Mouse (Mus musculus): ENCODE results near the gene Rhod. TPM values are rescaled to one million over a fixed set of nuclear protein-coding genes. Genes with fewer than 3 reads are reported as not detected.

Rhod gene
- polyA plus RNA-seq, 1 experiment = not detected

DNA sequence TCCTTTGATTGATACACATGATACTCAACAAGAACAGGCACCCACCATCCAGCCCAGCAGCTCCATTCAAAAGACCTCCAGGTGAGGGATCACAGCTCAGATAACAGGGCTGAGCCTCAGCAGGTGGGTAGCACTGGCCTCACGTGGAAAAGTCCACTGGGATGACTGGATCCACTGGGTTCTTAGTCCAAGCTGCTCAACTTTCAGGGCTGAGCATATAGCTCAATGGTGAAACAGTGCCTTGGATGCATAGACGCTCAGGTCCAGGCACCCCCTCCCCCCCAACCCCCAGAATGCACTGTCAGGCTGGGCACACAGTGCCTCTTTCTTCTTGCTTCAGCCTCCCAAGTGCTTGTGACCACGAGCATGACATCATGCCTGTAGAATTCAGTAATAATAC, 16.2 kb downstream of the Rhod start:
- TF ChIP-seq TAL1 (IDR thresholded peaks at IDR 0.05; ENCODE audit: low read length) = no peak
- TF ChIP-seq GATA1 (IDR thresholded peaks at IDR 0.05; ENCODE audit: low read length) = no peak
- H3K4me3 ChIP-seq (replicated peaks) = no peak overlapping the region
- H3K9me3 ChIP-seq (ENCODE audit: control insufficient read depth, low read length) = no peaks in the 10 kb centered on the region
- H3K36me3 ChIP-seq (ENCODE audit: control insufficient read depth) = no peaks in the 10 kb centered on the region; the same call in 1 of the 2 replicates
- H3K27me3 ChIP-seq (ENCODE audit: control insufficient read depth) = no peaks in the 10 kb centered on the region
- peaks cover 10% of the 10 kb centered on the region for H3K4me1 ChIP-seq (ENCODE audit: control insufficient read depth)

DNA sequence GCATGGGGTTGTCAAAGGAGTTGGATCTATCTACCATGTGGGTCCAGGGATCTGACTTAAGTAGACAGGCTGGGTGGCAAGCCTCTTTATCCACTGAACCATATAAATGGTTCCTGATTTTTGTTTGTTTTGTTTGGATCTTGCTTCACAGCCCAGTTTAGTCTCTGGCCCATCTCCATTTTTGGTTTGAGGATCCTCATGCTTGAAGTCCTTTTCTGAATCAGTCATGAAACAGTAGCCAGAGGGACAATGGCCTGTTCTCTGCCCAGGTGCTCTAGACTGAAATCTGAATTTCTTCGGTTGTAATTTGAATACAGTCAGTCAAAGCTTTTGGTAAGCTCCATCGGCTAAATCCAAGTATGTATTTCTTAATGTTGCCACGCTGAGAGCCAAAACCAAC, 16.7 kb downstream of the Rhod start:
- Histone ChIP-seq H3K4me3 (replicated peaks) (no peak overlapping the region), H3K4me1 (ENCODE audit: control insufficient read depth) (peaks cover 10% of the 10 kb centered on the region), H3K36me3 (ENCODE audit: control insufficient read depth) (no peaks in the 10 kb centered on the region; the same call in 1 of the 2 replicates), H3K9me3 (ENCODE audit: control insufficient read depth, low read length) (no peaks in the 10 kb centered on the region), H3K27me3 (ENCODE audit: control insufficient read depth) (no peaks in the 10 kb centered on the region)
- TF ChIP-seq TAL1 (IDR thresholded peaks at IDR 0.05; ENCODE audit: low read length) (no peak), GATA1 (IDR thresholded peaks at IDR 0.05; ENCODE audit: low read length) (no peak)

- Histone ChIP-seq H3K27me3 (ENCODE audit: control insufficient read depth) (no peaks in the 10 kb centered on the region), H3K36me3 (ENCODE audit: control insufficient read depth) (no peaks in the 10 kb centered on the region; the same call in 1 of the 2 replicates), H3K4me1 (ENCODE audit: control insufficient read depth) (peaks cover 10% of the 10 kb centered on the region), H3K4me3 (replicated peaks) (no peak overlapping the region), H3K9me3 (ENCODE audit: control insufficient read depth, low read length) (no peaks in the 10 kb centered on the region)
- TF ChIP-seq GATA1 (IDR thresholded peaks at IDR 0.05; ENCODE audit: low read length) = no peak
- TF ChIP-seq TAL1 (IDR thresholded peaks at IDR 0.05; ENCODE audit: low read length) = no peak
Measured at GRCm38 (mm10) chr19:4420153-4420910, 18.9 kb downstream of the Rhod start.

DNA sequence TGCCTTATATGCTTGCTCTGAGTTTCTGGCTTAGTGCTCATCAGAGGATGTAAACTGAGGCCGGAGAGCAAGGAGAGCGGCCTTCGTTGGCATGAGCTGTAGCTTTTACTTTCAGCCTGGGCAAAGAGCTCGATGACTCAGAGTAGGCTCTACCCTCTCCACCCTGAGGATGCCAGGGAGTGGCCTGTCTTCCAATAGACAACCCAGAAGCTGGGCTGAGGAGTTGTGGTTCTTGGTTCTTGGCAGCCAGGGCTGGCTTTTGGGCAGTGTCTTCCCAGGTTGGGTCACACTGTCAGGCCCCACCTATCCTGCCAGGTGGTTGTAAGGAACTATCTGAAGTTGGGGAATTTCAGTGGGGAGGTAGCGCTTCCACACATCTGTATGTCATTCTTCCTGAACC, 19.5 kb downstream of the Rhod start:
- Histone ChIP-seq H3K4me3 (replicated peaks) (no peak overlapping the region), H3K9me3 (ENCODE audit: control insufficient read depth, low read length) (no peaks in the 10 kb centered on the region), H3K27me3 (ENCODE audit: control insufficient read depth) (no peaks in the 10 kb centered on the region), H3K4me1 (ENCODE audit: control insufficient read depth) (peaks cover 10% of the 10 kb centered on the region), H3K36me3 (ENCODE audit: control insufficient read depth) (no peaks in the 10 kb centered on the region)
- TF ChIP-seq TAL1 (IDR thresholded peaks at IDR 0.05; ENCODE audit: low read length) (no peak), GATA1 (IDR thresholded peaks at IDR 0.05; ENCODE audit: low read length) (no peak)

DNA sequence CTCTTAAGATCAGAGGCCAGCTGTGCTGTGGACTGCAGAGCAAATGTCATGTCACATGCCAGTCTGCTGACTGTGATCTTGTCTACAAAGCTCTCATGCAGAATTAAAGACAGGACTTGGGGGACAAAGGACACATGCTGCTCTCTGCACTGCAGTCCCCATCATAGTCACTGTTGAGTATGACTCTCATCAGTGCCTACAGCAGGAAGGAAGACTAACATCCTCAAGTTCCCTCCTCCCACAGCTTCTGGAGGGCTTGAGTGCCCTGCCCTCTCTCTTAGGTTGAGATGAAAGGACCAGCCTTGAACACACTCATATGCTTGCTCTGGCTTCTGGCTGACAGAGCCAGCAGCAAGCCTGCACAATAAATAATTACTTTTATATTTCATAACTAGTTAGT, 21.5 kb downstream of the Rhod start:
- H3K4me1 ChIP-seq (ENCODE audit: control insufficient read depth) = peaks cover 10% of the 10 kb centered on the region
- TF ChIP-seq TAL1 (IDR thresholded peaks at IDR 0.05; ENCODE audit: low read length) (no peak), GATA1 (IDR thresholded peaks at IDR 0.05; ENCODE audit: low read length) (no peak)
- no peaks in the 10 kb centered on the region for H3K27me3 ChIP-seq (ENCODE audit: control insufficient read depth)
- H3K36me3 ChIP-seq (ENCODE audit: control insufficient read depth) = no peaks in the 10 kb centered on the region
- H3K4me3 ChIP-seq (replicated peaks) = no peak overlapping the region
- no peaks in the 10 kb centered on the region for H3K9me3 ChIP-seq (ENCODE audit: control insufficient read depth, low read length)

GRCm38 (mm10) chr19:4417183-4417582, 22.0 kb downstream of the Rhod start:
- TF ChIP-seq GATA1 (IDR thresholded peaks at IDR 0.05; ENCODE audit: low read length) = no peak
- no peak for TF ChIP-seq TAL1 (IDR thresholded peaks at IDR 0.05; ENCODE audit: low read length)
- Histone ChIP-seq H3K4me1 (ENCODE audit: control insufficient read depth) (peaks cover 10% of the 10 kb centered on the region), H3K9me3 (ENCODE audit: control insufficient read depth, low read length) (no peaks in the 10 kb centered on the region), H3K36me3 (ENCODE audit: control insufficient read depth) (no peaks in the 10 kb centered on the region), H3K4me3 (replicated peaks) (no peak overlapping the region), H3K27me3 (ENCODE audit: control insufficient read depth) (no peaks in the 10 kb centered on the region)

DNA sequence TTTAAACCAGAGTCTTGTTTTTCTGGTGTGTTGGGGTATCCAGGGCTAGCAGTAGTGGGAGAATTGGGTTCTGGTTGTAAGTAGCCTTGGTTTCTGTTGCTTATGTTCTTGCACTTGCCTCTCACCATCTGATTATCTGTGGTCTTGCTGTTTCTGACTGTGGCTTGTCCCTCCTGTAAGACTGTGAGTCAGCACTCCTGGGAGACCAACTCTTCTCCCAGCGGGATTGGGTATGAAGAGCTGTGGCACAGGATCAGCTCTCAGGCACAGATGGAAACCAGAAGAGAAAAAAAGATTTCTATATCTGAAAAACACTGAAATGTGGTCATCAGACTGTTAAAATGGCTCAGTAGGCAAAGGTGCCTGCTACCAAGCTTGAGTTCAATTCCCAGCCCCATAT, 24.6 kb downstream of the Rhod start:
- TF ChIP-seq TAL1 (IDR thresholded peaks at IDR 0.05; ENCODE audit: low read length) (no peak), GATA1 (IDR thresholded peaks at IDR 0.05; ENCODE audit: low read length) (no peak)

GRCm38 (mm10) chr19:4409062-4409461, 30.2 kb downstream of the Rhod start:
- H3K4me3 ChIP-seq (replicated peaks) = no peak overlapping the region
- H3K36me3 ChIP-seq (ENCODE audit: control insufficient read depth) = no peaks in the 10 kb centered on the region
- no peaks in the 10 kb centered on the region; the same call in 1 of the 2 replicates for H3K27me3 ChIP-seq (ENCODE audit: control insufficient read depth)
- H3K4me1 ChIP-seq (ENCODE audit: control insufficient read depth) = no peaks in the 10 kb centered on the region
- TF ChIP-seq GATA1 (IDR thresholded peaks at IDR 0.05; ENCODE audit: low read length) (no peak), TAL1 (IDR thresholded peaks at IDR 0.05; ENCODE audit: low read length) (no peak)
- H3K9me3 ChIP-seq (ENCODE audit: control insufficient read depth, low read length) = no peaks in the 10 kb centered on the region

More for the DNA sequence above, 24.6 kb downstream of the Rhod start:
- no peak overlapping the region for H3K4me3 ChIP-seq (replicated peaks)
- no peaks in the 10 kb centered on the region for H3K4me1 ChIP-seq (ENCODE audit: control insufficient read depth)
- H3K36me3 ChIP-seq (ENCODE audit: control insufficient read depth) = no peaks in the 10 kb centered on the region
- H3K9me3 ChIP-seq (ENCODE audit: control insufficient read depth, low read length) = no peaks in the 10 kb centered on the region
- H3K27me3 ChIP-seq (ENCODE audit: control insufficient read depth) = no peaks in the 10 kb centered on the region

DNA sequence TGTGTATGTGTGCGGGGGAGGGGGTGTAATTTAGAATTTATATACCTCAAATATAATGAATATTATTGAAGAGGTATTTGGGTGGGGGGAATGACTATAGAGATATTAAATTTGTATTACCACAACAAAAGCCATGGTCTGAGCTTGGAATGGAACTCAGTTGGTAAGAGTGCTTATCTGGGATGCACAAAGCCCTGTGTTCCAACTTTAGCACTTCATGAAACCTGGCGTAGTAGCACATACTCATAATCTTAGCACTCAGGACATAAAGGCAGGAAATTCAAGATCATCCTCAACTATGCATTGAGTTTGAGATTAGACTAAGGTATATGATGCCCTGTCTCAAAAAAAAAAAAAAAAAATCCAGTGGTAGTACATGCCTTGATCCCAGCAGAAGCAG, 34.4 kb downstream of the Rhod start:
- H3K4me3 ChIP-seq (replicated peaks) = no peak overlapping the region
- no peaks in the 10 kb centered on the region for H3K4me1 ChIP-seq (ENCODE audit: control insufficient read depth)
- H3K27me3 ChIP-seq (ENCODE audit: control insufficient read depth) = peaks cover 6% of the 10 kb centered on the region
- no peaks in the 10 kb centered on the region for H3K36me3 ChIP-seq (ENCODE audit: control insufficient read depth)
- TF ChIP-seq TAL1 (IDR thresholded peaks at IDR 0.05; ENCODE audit: low read length) (no peak), GATA1 (IDR thresholded peaks at IDR 0.05; ENCODE audit: low read length) (no peak)
- H3K9me3 ChIP-seq (ENCODE audit: control insufficient read depth, low read length) = peaks cover 3% of the 10 kb centered on the region; the same call in 1 of the 2 replicates
